Mouse (Mus musculus): ENCODE data around the gene Gm4894. TPM values are rescaled to one million over a fixed set of nuclear protein-coding genes. Genes with fewer than 3 reads are reported as not detected.

Gene Gm4894
- polyA plus RNA-seq, 1 experiment from 2014 or later = not detected

DNA sequence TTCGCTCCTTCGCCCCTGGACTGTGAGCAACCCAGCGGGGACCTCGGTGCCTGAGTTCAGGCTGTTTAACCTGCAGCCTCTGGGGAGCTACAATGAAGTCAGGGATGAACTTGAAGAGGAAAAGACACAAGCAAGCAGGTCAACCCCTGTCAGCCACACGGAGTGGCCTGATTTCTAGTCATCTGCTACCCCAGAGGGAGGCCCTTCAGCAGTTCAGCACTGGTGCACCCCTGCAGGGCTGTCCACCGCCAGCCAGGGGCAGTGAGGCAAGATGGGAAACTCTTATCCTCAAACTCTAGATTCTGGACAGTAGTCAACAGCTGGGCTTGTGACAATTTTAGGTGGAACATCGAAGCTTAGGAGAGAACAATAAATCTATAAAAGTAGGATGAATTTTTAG, 18.6 kb downstream of the Gm4894 start:
- H3K27me3 ChIP-seq (ENCODE audit: control insufficient read depth, insufficient read depth, low read depth, low read length) = no peaks in the 10 kb centered on the region
- H3K4me2 ChIP-seq (ENCODE audit: low read depth, low read length) = no peak overlapping the region
- no peak for ATAC-seq (ENCODE audit: low read depth)
- no peaks in the 10 kb centered on the region for H3K9me3 ChIP-seq (replicated peaks; ENCODE audit: control insufficient read depth, low read length)
- no peak overlapping the region for H3K9ac ChIP-seq (ENCODE audit: low read depth, low read length)
- 54% methylated on average over 7 of the region's 7 CpGs for WGBS (ENCODE audit: insufficient replicate concordance)
- no peaks in the 10 kb centered on the region for H3K4me1 ChIP-seq (ENCODE audit: control insufficient read depth, low read depth, low read length)
- H3K27ac ChIP-seq (ENCODE audit: low read length) = no peak overlapping the region
- H3K36me3 ChIP-seq (ENCODE audit: control insufficient read depth, insufficient read depth) = no peaks in the 10 kb centered on the region
- no peak overlapping the region for H3K4me3 ChIP-seq (ENCODE audit: low read depth, low read length)

DNA sequence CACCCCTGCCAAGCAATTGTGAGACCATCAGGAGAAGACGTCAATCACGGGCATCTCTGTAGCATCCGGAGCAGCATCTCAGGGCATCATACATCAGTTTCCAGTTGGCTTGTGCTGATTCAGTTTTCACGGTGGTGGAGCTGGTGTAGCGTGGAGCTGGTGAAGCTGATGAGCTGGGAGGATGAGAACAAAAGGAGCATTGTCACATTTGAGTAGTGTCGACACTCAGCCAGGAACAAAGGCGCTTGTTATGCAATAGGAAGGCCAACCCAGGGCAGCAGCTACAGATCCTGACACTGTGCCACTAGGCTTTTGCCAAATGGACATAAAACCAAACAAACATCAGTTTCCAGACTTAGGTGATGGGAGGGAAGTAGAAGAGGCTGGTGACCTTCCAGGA, 23.2 kb downstream of the Gm4894 start:
- Histone ChIP-seq H3K4me1 (ENCODE audit: control insufficient read depth, low read depth, low read length) (no peaks in the 10 kb centered on the region), H3K27me3 (ENCODE audit: control insufficient read depth, insufficient read depth, low read depth, low read length) (no peaks in the 10 kb centered on the region), H3K9ac (ENCODE audit: low read depth, low read length) (no peak overlapping the region), H3K4me3 (ENCODE audit: low read depth, low read length) (no peak overlapping the region), H3K27ac (ENCODE audit: low read length) (no peak overlapping the region), H3K36me3 (ENCODE audit: control insufficient read depth, insufficient read depth) (no peaks in the 10 kb centered on the region), H3K4me2 (ENCODE audit: low read depth, low read length) (no peak overlapping the region), H3K9me3 (replicated peaks; ENCODE audit: control insufficient read depth, low read length) (no peaks in the 10 kb centered on the region)
- WGBS (ENCODE audit: insufficient replicate concordance) = 60% methylated on average over 7 of the region's 7 CpGs
- no peak for ATAC-seq (ENCODE audit: low read depth)

DNA sequence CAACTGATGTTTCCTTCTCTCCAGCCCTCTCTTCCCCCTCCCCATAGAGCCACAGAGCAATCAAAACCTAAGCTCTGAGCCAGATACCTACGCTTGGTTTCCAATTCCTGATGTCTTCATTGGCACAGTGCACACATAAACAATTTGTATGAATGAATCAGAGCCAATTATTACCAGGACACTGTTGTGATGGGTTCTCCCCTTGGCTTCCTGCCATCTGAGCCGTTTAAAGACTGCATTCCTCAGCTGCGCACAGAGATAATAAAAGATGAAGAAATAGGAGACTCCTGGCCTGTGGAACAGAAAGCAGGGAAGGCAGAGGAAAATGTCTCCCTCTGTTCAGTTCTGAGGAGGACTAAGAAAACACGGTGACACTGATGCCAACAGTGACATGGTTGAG, 25.6 kb downstream of the Gm4894 start:
- Histone ChIP-seq H3K9me3 (replicated peaks; ENCODE audit: control insufficient read depth, low read length) (no peaks in the 10 kb centered on the region), H3K27me3 (ENCODE audit: control insufficient read depth, insufficient read depth, low read depth, low read length) (no peaks in the 10 kb centered on the region), H3K9ac (ENCODE audit: low read depth, low read length) (no peak overlapping the region), H3K4me3 (ENCODE audit: low read depth, low read length) (no peak overlapping the region), H3K36me3 (ENCODE audit: control insufficient read depth, insufficient read depth) (no peaks in the 10 kb centered on the region), H3K4me1 (ENCODE audit: control insufficient read depth, low read depth, low read length) (no peaks in the 10 kb centered on the region), H3K4me2 (ENCODE audit: low read depth, low read length) (no peak overlapping the region), H3K27ac (ENCODE audit: low read length) (no peak overlapping the region)
- WGBS (ENCODE audit: insufficient replicate concordance) = 48% methylated on average over 4 of the region's 4 CpGs
- ATAC-seq (ENCODE audit: low read depth) = no peak

DNA sequence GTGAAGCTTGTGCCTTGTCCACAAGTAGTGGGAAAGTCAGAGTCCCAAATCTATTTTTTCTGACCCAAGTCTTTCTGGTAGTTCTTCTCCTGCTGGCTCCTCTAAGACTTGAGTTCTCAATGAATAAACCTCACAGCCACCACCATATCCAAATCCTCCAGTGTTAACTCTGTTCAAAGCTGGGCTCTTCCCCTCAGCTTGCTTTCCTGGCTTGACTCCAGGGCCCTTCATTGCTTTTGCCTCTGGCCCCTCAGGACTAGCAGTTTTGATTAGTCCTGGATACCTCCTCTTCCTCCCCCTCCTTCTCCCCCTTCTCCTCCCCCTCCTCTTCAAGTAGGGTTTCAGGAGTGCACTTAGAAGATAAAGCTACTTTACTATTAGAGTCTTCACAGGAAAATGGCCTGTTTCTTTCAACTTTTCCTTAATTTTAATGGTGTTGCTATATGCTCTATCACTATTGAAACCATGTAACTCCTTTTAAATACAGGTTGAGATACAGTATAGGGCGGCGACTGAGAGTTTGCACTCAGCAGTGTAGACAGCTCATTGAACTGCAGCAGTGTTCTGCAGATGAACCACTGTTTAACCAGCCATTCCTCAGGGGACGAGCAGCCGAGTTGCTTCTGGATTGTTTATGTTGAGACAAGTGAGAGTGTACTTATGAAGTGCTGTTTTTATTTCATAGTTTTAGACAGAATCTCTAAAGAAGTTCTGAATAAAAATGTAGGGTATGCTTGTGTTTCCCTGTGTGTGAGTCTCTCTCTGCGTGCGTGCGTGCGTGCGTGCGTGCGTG, 26.4 kb downstream of the Gm4894 start:
- WGBS (ENCODE audit: insufficient replicate concordance) = 76% methylated on average over 11 of the region's 11 CpGs

DNA sequence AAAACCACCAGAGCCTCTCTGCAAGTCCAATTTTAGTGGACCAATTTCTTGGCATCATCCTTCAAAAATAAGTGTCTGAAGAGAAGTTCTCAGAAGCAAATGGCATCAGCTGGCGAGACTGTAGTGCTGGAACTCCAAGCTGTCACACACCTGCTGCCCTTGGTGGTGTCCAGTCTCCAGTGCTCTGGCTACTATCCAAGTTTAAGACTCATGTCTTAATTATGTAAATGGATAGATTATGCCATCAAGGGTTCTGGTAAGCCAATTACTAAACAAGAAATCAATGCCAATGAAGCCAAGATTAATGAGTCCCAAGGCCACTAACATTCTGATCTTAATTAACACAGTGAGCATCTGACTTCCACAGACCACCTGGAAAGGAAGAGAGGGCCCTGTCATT, 44.8 kb downstream of the Gm4894 start:
- no peak overlapping the region for H3K4me3 ChIP-seq (ENCODE audit: low read depth, low read length)
- WGBS (ENCODE audit: insufficient replicate concordance) = 46% methylated on average over 1 of the region's 1 CpGs

More for the DNA sequence above, 26.4 kb downstream of the Gm4894 start:
- Histone ChIP-seq H3K4me2 (ENCODE audit: low read depth, low read length) (no peak overlapping the region), H3K4me3 (ENCODE audit: low read depth, low read length) (no peak overlapping the region), H3K36me3 (ENCODE audit: control insufficient read depth, insufficient read depth) (no peaks in the 10 kb centered on the region), H3K27ac (ENCODE audit: low read length) (no peak overlapping the region), H3K9ac (ENCODE audit: low read depth, low read length) (no peak overlapping the region), H3K4me1 (ENCODE audit: control insufficient read depth, low read depth, low read length) (no peaks in the 10 kb centered on the region), H3K9me3 (replicated peaks; ENCODE audit: control insufficient read depth, low read length) (no peaks in the 10 kb centered on the region), H3K27me3 (ENCODE audit: control insufficient read depth, insufficient read depth, low read depth, low read length) (no peaks in the 10 kb centered on the region)
- ATAC-seq (ENCODE audit: low read depth) = no peak

DNA sequence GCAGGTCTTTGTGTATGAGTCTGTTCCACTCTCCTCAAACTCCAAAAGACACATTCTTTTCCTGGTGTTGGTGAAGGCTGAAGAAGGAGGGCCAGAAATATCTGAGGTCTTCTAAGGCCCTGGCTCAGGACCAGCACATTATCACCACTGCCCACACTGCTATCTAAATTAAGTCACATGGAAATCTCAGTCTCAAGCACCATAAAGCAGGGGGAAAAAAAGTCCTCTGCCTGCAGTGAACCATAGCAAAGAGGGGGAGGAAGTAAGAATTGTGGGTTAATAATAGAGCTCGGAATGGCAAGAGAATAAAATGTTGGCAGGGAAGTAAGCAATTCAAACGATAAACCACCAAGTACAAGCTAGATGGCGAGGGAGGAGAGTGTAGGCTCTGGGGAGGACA, 57.2 kb downstream of the Gm4894 start:
- H3K27ac ChIP-seq (ENCODE audit: low read length) = no peak overlapping the region
- no peaks in the 10 kb centered on the region for H3K4me1 ChIP-seq (ENCODE audit: control insufficient read depth, low read depth, low read length)
- no peak for ATAC-seq (ENCODE audit: low read depth)
- no peak overlapping the region for H3K4me3 ChIP-seq (ENCODE audit: low read depth, low read length)
- H3K36me3 ChIP-seq (ENCODE audit: control insufficient read depth, insufficient read depth) = no peaks in the 10 kb centered on the region
- H3K27me3 ChIP-seq (ENCODE audit: control insufficient read depth, insufficient read depth, low read depth, low read length) = no peaks in the 10 kb centered on the region
- 55% methylated on average over 3 of the region's 3 CpGs for WGBS (ENCODE audit: insufficient replicate concordance)
- no peak overlapping the region for H3K4me2 ChIP-seq (ENCODE audit: low read depth, low read length)
- no peak overlapping the region for H3K9ac ChIP-seq (ENCODE audit: low read depth, low read length)
- H3K9me3 ChIP-seq (replicated peaks; ENCODE audit: control insufficient read depth, low read length) = no peaks in the 10 kb centered on the region

More for the DNA sequence above, 44.8 kb downstream of the Gm4894 start:
- H3K4me2 ChIP-seq (ENCODE audit: low read depth, low read length) = no peak overlapping the region
- no peak for ATAC-seq (ENCODE audit: low read depth)
- no peaks in the 10 kb centered on the region for H3K27me3 ChIP-seq (ENCODE audit: control insufficient read depth, insufficient read depth, low read depth, low read length)
- H3K36me3 ChIP-seq (ENCODE audit: control insufficient read depth, insufficient read depth) = no peaks in the 10 kb centered on the region
- H3K9me3 ChIP-seq (replicated peaks; ENCODE audit: control insufficient read depth, low read length) = no peaks in the 10 kb centered on the region
- no peak overlapping the region for H3K9ac ChIP-seq (ENCODE audit: low read depth, low read length)
- no peak overlapping the region for H3K27ac ChIP-seq (ENCODE audit: low read length)
- no peaks in the 10 kb centered on the region for H3K4me1 ChIP-seq (ENCODE audit: control insufficient read depth, low read depth, low read length)

DNA sequence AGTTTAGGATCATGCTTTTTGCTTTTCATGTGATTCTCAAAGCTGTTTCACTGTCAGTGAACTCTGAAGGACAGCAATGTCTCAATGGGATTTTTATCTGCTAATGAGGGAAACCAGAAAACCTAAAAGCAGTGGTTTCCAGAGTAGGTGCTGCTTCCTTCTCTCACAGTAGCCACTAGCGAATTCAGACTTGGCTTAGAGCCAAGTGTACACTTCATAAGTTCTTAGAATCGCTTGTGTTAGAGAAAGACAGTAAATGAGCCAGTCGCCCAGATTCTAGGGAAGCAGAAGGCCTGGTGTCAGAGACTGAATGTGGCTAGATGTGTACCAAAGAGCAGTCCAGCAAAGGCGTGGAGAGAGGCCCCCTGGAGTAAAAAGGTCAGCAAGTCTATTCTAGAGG, 60.5 kb downstream of the Gm4894 start:
- ATAC-seq (ENCODE audit: low read depth) = no peak
- no peak overlapping the region for H3K4me2 ChIP-seq (ENCODE audit: low read depth, low read length)
- no peak overlapping the region for H3K9ac ChIP-seq (ENCODE audit: low read depth, low read length)
- WGBS (ENCODE audit: insufficient replicate concordance) = 39% methylated on average over 4 of the region's 4 CpGs
- no peaks in the 10 kb centered on the region for H3K36me3 ChIP-seq (ENCODE audit: control insufficient read depth, insufficient read depth)
- no peak overlapping the region for H3K4me3 ChIP-seq (ENCODE audit: low read depth, low read length)
- no peak overlapping the region for H3K27ac ChIP-seq (ENCODE audit: low read length)
- no peaks in the 10 kb centered on the region for H3K4me1 ChIP-seq (ENCODE audit: control insufficient read depth, low read depth, low read length)
- no peaks in the 10 kb centered on the region for H3K9me3 ChIP-seq (replicated peaks; ENCODE audit: control insufficient read depth, low read length)
- H3K27me3 ChIP-seq (ENCODE audit: control insufficient read depth, insufficient read depth, low read depth, low read length) = no peaks in the 10 kb centered on the region

DNA sequence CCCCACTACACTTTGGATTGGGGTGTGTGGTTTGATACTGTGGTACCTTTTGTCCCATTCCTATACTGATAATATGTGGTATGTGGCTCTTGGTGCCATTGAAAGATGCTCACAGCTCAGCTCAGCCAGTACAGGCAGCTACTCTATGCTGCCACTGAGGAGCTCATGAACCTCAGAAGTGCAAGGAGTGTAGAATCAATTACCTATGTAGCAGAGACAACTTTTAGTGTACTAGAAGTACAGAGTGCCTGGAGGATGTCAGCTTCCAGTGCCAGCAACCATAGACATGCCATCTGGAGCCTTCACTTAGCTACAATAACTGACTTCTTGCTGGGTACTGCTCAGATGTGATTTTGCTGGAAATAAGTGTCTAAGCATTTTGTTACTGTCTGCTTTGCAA, 68.3 kb downstream of the Gm4894 start:
- Histone ChIP-seq H3K27me3 (ENCODE audit: control insufficient read depth, insufficient read depth, low read depth, low read length) (no peaks in the 10 kb centered on the region), H3K9ac (ENCODE audit: low read depth, low read length) (no peak overlapping the region), H3K9me3 (replicated peaks; ENCODE audit: control insufficient read depth, low read length) (no peaks in the 10 kb centered on the region), H3K4me1 (ENCODE audit: control insufficient read depth, low read depth, low read length) (no peaks in the 10 kb centered on the region), H3K36me3 (ENCODE audit: control insufficient read depth, insufficient read depth) (no peaks in the 10 kb centered on the region), H3K4me3 (ENCODE audit: low read depth, low read length) (no peak overlapping the region), H3K4me2 (ENCODE audit: low read depth, low read length) (no peak overlapping the region), H3K27ac (ENCODE audit: low read length) (no peak overlapping the region)
- no peak for ATAC-seq (ENCODE audit: low read depth)
